Mouse (Mus musculus) layer of hippocampus, postnatal 10 days (tissue): ENCODE measurements around the gene Gapvd1. TPM values are rescaled to one million over a fixed set of nuclear protein-coding genes. Genes with fewer than 3 reads are reported as not detected.
"Not testable (repeated sequence)": the region's sequence is repeated elsewhere in the genome, so short reads cannot be mapped to it uniquely, and the experiment has no call there.

Experiments
- DNase-seq, 2 experiments: peaks; one replicate each; pipeline ENCODE4 v3.0.0; 2021; ENCODE audit warnings: low spot score in 2 of 2
- total RNA-seq, 2 experiments: library from RNA; stranded (reverse); gene quantifications; 2 replicates each; pipeline ENCODE4 v1.2.3; 2021

Gene Gapvd1
- total RNA-seq, 2 experiments from 2014 or later: 108 to 114 TPM

- no peak for DNase-seq
These were observed 17.5 kb upstream of the Gapvd1 start for GRCm38 (mm10) chr2:34772252-34773235.

GRCm38 (mm10) chr2:34771368-34772226 lies 16.6 kb upstream of the Gapvd1 start, which contains the start of gene Hspa5:
Hspa5 (plus strand) TSS chr2:34771970.
- DNase-seq: peak; percentile 97

DNA sequence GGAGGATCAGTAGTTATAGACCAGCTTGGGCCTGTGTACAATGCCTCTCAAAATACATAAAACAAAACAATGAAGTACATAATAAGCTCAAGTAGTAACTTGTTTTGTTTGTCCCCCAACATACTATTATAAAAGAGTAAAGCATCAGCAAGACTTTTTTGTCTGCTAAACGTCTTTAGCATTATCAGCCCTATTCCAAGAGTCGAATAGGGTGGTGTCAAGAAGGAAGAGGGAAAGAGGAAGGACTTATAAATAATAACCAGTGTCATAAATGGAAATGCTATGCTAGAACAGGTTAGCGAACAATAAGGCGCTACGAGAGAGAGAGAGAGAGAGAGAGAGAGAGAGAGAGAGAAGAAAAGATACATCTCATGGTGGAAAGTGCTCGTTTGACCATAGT lies 15.9 kb upstream of the Gapvd1 start:
- DNase-seq: no peak

GRCm38 (mm10) chr2:34770049-34770448 lies 15.0 kb upstream of the Gapvd1 start:
- DNase-seq: no peak

GRCm38 (mm10) chr2:34764801-34765200 lies 9.8 kb upstream of the Gapvd1 start:
- no peak for DNase-seq

GRCm38 (mm10) chr2:34762872-34763271 lies 7.8 kb upstream of the Gapvd1 start:
- no peak for DNase-seq

GRCm38 (mm10) chr2:34762174-34762573 lies 7.1 kb upstream of the Gapvd1 start:
- DNase-seq: no peak

DNA sequence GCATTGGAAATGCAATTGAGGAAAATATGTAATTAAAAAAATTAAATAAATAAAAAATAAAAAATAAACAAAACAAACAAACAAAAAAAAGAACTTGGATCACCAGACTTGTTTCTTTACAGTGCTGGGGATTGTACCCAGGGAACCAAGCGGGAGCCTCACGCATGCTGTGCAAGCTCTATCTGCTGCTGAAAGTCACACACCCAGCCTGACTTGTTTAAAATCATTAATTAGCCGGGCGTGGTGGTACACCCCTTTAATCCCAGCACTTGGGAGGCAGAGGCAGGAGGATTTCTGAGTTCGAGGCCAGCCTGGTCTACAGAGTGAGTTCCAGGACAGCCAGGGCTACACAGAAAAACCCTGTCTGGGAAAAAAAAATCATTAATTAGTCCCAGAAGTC lies 6.2 kb upstream of the Gapvd1 start:
- DNase-seq: not testable (repeated sequence)

GRCm38 (mm10) chr2:34757341-34757740 lies 2.3 kb upstream of the Gapvd1 start:
- DNase-seq: no peak

- DNase-seq: peak; percentile 82 to 90
These were observed 1.1 kb downstream of the Gapvd1 start for GRCm38 (mm10) chr2:34753811-34754550.

GRCm38 (mm10) chr2:34750245-34750644 lies 4.8 kb downstream of the Gapvd1 start:
- DNase-seq: no peak

GRCm38 (mm10) chr2:34748479-34748878 lies 6.6 kb downstream of the Gapvd1 start:
- DNase-seq: no peak

GRCm38 (mm10) chr2:34745673-34746072 lies 9.4 kb downstream of the Gapvd1 start:
- DNase-seq: no peak

DNA sequence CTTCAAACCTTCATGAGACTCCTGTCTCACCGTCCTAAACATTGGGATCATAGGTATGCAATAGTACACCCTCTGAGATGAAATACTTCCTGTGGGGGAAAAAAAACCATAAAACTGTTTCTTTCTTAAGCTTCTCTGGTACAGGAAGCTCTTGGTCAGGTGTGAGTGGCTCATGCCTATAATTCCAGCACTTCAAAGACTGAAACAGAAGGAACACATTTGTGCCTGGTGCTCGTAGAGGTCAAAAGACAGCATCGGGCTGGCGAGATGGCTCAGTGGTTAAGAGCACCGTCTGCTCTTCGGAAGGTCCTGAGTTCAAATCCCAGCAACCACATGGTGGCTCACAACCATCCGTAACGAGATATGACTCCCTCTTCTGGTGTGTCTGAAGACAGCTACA lies 10.6 kb downstream of the Gapvd1 start:
- DNase-seq: no peak

GRCm38 (mm10) chr2:34742675-34743074 lies 12.4 kb downstream of the Gapvd1 start:
- no peak for DNase-seq

GRCm38 (mm10) chr2:34741390-34742159 lies 13.5 kb downstream of the Gapvd1 start:
- no peak for DNase-seq

GRCm38 (mm10) chr2:34739684-34740391 lies 15.2 kb downstream of the Gapvd1 start:
- no peak for DNase-seq

- no peak for DNase-seq
These were observed 17.1 kb downstream of the Gapvd1 start for GRCm38 (mm10) chr2:34737911-34738310.

GRCm38 (mm10) chr2:34736626-34737025 lies 18.4 kb downstream of the Gapvd1 start:
- DNase-seq: no peak
